Mouse (Mus musculus) liver, adult 2 months (tissue): ENCODE measurements around the gene Rnf157.

Experiments
- CTCF ChIP-seq: fragments of 200-500 bp; IDR thresholded peaks from 2 replicates; pipeline ENCODE4 v1.5.1; 2011; ENCODE audit warnings: low read depth, low read length, control low read depth
- POLR2A ChIP-seq: fragments of 200-500 bp; IDR thresholded peaks from 2 replicates; pipeline ENCODE4 v1.6.1; 2011; ENCODE audit warnings: low read length, control low read depth; ENCODE audit not compliant: insufficient read depth; ENCODE audit errors: extremely low read depth

GRCm38 (mm10) chr11:116298221-116298620 is 114.6 kb downstream of the Rnf157 start:
- TF ChIP-seq POLR2A (no peak), CTCF (no peak)
